Mouse (Mus musculus) cerebellum, adult 9-11 months (tissue): ENCODE data around the gene Raver2.
A peak's percentile ranks its signal among the peaks of the same experiment; 100 is the strongest.

Experiments used
- DNase-seq: peaks from one replicate; pipeline ENCODE4 v3.0.0; 2022

Raver2 gene

GRCm38 (mm10) chr4:101179076-101179475, 110.3 kb downstream of the Raver2 start:
- DNase-seq = no peak

GRCm38 (mm10) chr4:101179836-101180235, 111.1 kb downstream of the Raver2 start:
- DNase-seq = no peak

GRCm38 (mm10) chr4:101180681-101181080, 111.9 kb downstream of the Raver2 start:
- no peak for DNase-seq

- no peak for DNase-seq
These were observed 113.8 kb downstream of the Raver2 start for GRCm38 (mm10) chr4:101182603-101183011.

- no peak for DNase-seq
These were observed 116.4 kb downstream of the Raver2 start for GRCm38 (mm10) chr4:101185216-101185615.

GRCm38 (mm10) chr4:101186591-101186990, 117.8 kb downstream of the Raver2 start:
- no peak for DNase-seq

GRCm38 (mm10) chr4:101187381-101187780, 118.6 kb downstream of the Raver2 start:
- no peak for DNase-seq

- no peak for DNase-seq
These were observed 123.6 kb downstream of the Raver2 start for GRCm38 (mm10) chr4:101192241-101192976.

- DNase-seq = no peak
These were observed 125.4 kb downstream of the Raver2 start for GRCm38 (mm10) chr4:101194170-101194569.

- no peak for DNase-seq
These were observed 127.6 kb downstream of the Raver2 start for GRCm38 (mm10) chr4:101196407-101196806.

GRCm38 (mm10) chr4:101197421-101198170, 128.8 kb downstream of the Raver2 start:
- peak; percentile 22 for DNase-seq

- peak; percentile 89 for DNase-seq
These were observed 129.6 kb downstream of the Raver2 start for GRCm38 (mm10) chr4:101198333-101198732.

- DNase-seq = peak; percentile 22
These were observed 130.8 kb downstream of the Raver2 start for GRCm38 (mm10) chr4:101199433-101200081.
